Mouse (Mus musculus): ENCODE measurements at regions not wholly inside any gene's neighbourhood (a gene's known extent, or its start where the extent isn't known, plus 50 kb on each side); places are given as distances from the start of the nearest gene placed in this dataset.

DNA sequence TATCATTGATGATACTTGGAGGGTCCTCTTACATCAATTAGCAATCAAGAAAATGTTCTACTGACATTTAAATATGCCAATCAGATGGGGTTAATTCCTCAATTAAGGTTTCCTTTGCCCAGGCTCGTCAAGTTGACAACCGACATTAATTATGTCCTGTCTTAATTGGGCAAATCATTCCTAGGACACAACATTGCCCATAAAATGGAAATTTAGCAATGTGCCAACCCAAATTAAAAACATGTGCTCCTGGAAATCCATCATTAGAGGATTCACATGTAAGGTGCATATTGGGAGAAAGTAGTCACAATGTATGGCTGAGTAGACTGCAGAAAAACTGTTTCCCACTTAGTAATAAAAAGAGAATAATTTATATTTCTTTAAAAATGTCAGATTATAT, 483.6 kb upstream of the B430305J03Rik start:
- intact Hi-C loops (cut with DNase I), result no loop called here
- DNase-seq (ENCODE audit: low spot score in 2 of 2), result no peak

DNA sequence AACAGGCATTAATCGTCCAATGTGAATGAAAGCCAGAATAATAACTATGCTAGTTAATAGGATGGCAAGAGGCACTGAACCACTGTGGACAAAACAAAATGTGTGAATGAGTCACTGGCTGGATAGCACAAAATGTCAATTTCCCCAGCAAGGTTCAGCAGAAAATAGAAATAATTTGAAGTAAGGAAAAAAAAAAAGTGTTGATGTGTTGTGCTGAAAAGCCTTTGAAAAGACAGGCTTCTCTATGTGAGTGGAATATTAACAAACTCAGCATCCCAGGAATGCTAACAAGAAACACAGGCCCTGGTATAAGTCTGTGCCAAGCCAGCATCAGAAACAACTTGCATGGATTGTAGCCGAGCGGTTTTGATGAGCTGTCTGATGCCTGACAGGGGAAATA, 481.0 kb upstream of the B430305J03Rik start:
- peak in 1 of 2 experiments; percentile 63 for DNase-seq (ENCODE audit: low spot score in 2 of 2)
- intact Hi-C loops (cut with DNase I), result no loop called here

DNA sequence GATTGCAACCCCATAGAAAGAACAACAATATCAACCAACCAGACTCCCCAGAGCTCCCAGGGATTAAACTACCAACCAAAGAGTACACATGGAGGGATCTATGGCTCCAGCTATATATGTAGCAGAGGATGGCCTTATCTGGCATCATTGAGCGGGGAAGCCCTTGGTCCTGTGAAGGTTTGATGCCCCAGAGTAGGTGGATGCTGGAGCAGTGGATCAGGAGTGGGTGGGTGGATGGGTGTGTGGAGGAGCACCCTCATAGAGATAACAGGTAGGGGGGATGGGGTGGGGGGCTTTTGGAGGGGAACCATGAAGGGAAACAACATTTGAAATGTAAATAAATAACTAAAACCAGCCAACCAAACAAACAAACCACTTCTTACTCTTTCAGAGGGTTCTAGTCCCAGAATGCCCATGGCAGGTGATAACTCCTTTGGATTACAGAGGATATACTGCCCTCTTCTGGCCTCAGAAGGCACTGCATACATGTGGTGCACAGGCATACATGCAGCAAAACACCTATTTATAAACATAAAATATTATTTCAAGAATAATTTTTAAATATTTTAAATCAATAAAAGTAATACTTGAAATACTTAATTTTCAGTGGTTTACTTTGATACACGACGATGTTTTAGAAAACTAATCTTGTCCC, 473.7 kb upstream of the B430305J03Rik start:
- peak; percentile 32 to 34 for DNase-seq (ENCODE audit: low spot score in 2 of 2)
- intact Hi-C loops (cut with DNase I), result loop anchor here (10.0 kb wide), 1 partner anchor 595 kb away; no protein-coding TSS in a partner anchor

- intact Hi-C loops (cut with DNase I), result no loop called here
- DNase-seq (ENCODE audit: low spot score in 2 of 2), result no peak
Measured at GRCm38 (mm10) chr3:61816807-61817206, 451.1 kb upstream of the B430305J03Rik start.

GRCm38 (mm10) chr3:61796021-61796420, 430.3 kb upstream of the B430305J03Rik start:
- intact Hi-C loops (cut with DNase I), result no loop called here
- no peak for DNase-seq (ENCODE audit: low spot score in 2 of 2)

DNA sequence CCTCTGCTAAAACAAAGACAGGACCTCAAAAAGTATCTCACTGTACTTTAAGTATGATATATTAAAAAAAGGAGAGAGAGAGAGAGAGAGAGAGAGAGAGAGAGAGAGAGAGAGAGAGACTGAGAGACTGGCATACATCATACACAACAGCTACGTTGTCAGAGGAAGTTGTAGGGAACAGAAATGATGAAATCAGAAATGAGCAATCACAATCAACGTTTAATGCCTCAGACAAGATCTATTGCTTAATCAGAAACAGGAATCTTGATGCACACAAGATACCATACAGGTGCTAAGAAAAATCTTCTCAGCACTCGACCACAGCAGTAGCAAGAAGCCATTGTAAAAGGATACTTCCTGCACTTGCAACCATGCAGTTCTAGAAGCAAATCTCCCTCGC, 424.9 kb upstream of the B430305J03Rik start:
- DNase-seq (ENCODE audit: low spot score in 2 of 2), result no peak
- intact Hi-C loops (cut with DNase I), result no loop called here
